Mouse (Mus musculus) brain, adult 10 weeks (tissue): ENCODE measurements around the gene Adm. TPM values are rescaled to one million over a fixed set of nuclear protein-coding genes. Genes with fewer than 3 reads are reported as not detected.

Experiments
- polyA plus RNA-seq: library from polyadenylated mRNA; stranded (reverse); fragments of 350-450 nt; fragmentation: Illumina TruSeq; extraction: RNeasy Lipid Tissue Mini Kit (QIAGEN cat#74804); gene quantifications from one replicate; pipeline ENCODE4 v1.2.3, GENCODE M21; 2015; ENCODE audit warnings: low read depth, low replicate concordance

Gene Adm
- polyA plus RNA-seq, result 4.0 TPM

GRCm38 (mm10) chr7:110627486-110628272 is at the start of gene Adm:
TSS of gene Adm (plus strand) at chr7:110627661.

GRCm38 (mm10) chr7:110614133-110615063 is 13.1 kb upstream of the Adm start, which contains the start of gene Sbf2:
TSS of gene Sbf2 (minus strand) at chr7:110614922.

Other genes with a start within 250 kb of the Adm start
- 20.5 TPM for gene Sbf2, start 12.7 kb upstream of the Adm start, polyA plus RNA-seq
- gene Ampd3, start 140.5 kb downstream of the Adm start, polyA plus RNA-seq, result 17.5 TPM
- gene Rnf141, start 216.8 kb downstream of the Adm start, polyA plus RNA-seq, result 72.3 TPM
- 0.54 TPM for gene Lyve1, start 235.6 kb downstream of the Adm start, polyA plus RNA-seq